Comparison of ENCODE assay signal across 11 mouse cellular contexts in genomic region chr10:41881438-41881837, GRCm38 (mm10).
DNase-seq lines count a peak whose midpoint lies in the region; ATAC-seq lines count a peak whose summit lies in the region.
"Had no signal": no experiment of that assay in that cellular context is flagged by ENCODE, and none has a peak within 500 bp of the region (broad histone marks: within the 10 kb centered on the region; RNA-seq: fewer than 3 reads in every experiment).

No protein-coding gene starts in this region.

- H3K4me1 ChIP-seq in heart, embryonic 10.5 days, result peaks cover 25% of the 10 kb centered on the region
- peaks cover 8% of the 10 kb centered on the region for H3K4me1 ChIP-seq in heart, embryonic 11.5 days (ENCODE audit: control insufficient read depth, insufficient read depth, low read length)
- H3K4me1 ChIP-seq in midbrain, embryonic 14.5 days (ENCODE audit: control insufficient read depth, insufficient read depth, low read length), result peaks cover 4% of the 10 kb centered on the region; the same call in 1 of the 2 replicates
- peaks cover 7% of the 10 kb centered on the region for H3K4me1 ChIP-seq in midbrain, embryonic 11.5 days (ENCODE audit: control insufficient read depth, insufficient read depth, low read length)

- H3K27ac ChIP-seq in heart, embryonic 10.5 days, result 0 out of 2 replicates have a peak overlapping the region, but pooled peaks have one; percentile 13
- no peak overlapping the region for H3K27ac ChIP-seq in heart, embryonic 11.5 days (ENCODE audit: low read depth, low read length)
- no peak overlapping the region for H3K27ac ChIP-seq in midbrain, embryonic 14.5 days (replicated peaks; ENCODE audit: low read depth, low read length)
- no peak overlapping the region for H3K27ac ChIP-seq in midbrain, embryonic 11.5 days (ENCODE audit: low read depth, low read length)
- H3K27ac ChIP-seq: limb, embryonic 10.5 days; neural tube, embryonic 15.5 days had no signal

- no peaks in the 10 kb centered on the region for H3K36me3 ChIP-seq in heart, embryonic 10.5 days
- no peaks in the 10 kb centered on the region for H3K36me3 ChIP-seq in heart, embryonic 11.5 days (ENCODE audit: control insufficient read depth, insufficient read depth, low read length)
- H3K36me3 ChIP-seq in midbrain, embryonic 14.5 days (ENCODE audit: control insufficient read depth, insufficient read depth, low read length), result no peaks in the 10 kb centered on the region
- no peaks in the 10 kb centered on the region for H3K36me3 ChIP-seq in midbrain, embryonic 11.5 days (ENCODE audit: control insufficient read depth, insufficient read depth, low read length)
- H3K36me3 ChIP-seq: limb, embryonic 10.5 days; neural tube, embryonic 15.5 days had no signal

- H3K4me2 ChIP-seq in heart, embryonic 11.5 days, result no peak overlapping the region
- no peak overlapping the region for H3K4me2 ChIP-seq in midbrain, embryonic 14.5 days (ENCODE audit: low read length)
- no peak overlapping the region for H3K4me2 ChIP-seq in midbrain, embryonic 11.5 days
- H3K4me2 ChIP-seq: neural tube, embryonic 15.5 days had no signal

- H3K27me3 ChIP-seq in heart, embryonic 10.5 days (ENCODE audit: insufficient read depth, poor library complexity, severe bottlenecking), result no peaks in the 10 kb centered on the region
- no peaks in the 10 kb centered on the region for H3K27me3 ChIP-seq in heart, embryonic 11.5 days (ENCODE audit: control insufficient read depth, insufficient read depth, low read length)
- no peaks in the 10 kb centered on the region for H3K27me3 ChIP-seq in midbrain, embryonic 14.5 days (ENCODE audit: control insufficient read depth, insufficient read depth, low read length)
- no peaks in the 10 kb centered on the region for H3K27me3 ChIP-seq in midbrain, embryonic 11.5 days (ENCODE audit: control insufficient read depth, insufficient read depth, low read length)
- H3K27me3 ChIP-seq: neural tube, embryonic 15.5 days had no signal

- WGBS in heart, embryonic 10.5 days, result 31% methylated on average over 4 of the region's 4 CpGs
- WGBS in heart, embryonic 11.5 days (ENCODE audit: insufficient replicate concordance), result 43% methylated on average over 4 of the region's 4 CpGs
- 3% methylated on average over 4 of the region's 4 CpGs for WGBS in midbrain, embryonic 14.5 days
- 19% methylated on average over 4 of the region's 4 CpGs for WGBS in midbrain, embryonic 11.5 days

- no peaks in the 10 kb centered on the region for H3K9me3 ChIP-seq in heart, embryonic 10.5 days
- no peaks in the 10 kb centered on the region for H3K9me3 ChIP-seq in heart, embryonic 11.5 days (replicated peaks; ENCODE audit: control insufficient read depth, low read length)
- no peaks in the 10 kb centered on the region for H3K9me3 ChIP-seq in midbrain, embryonic 14.5 days (ENCODE audit: control insufficient read depth, low read length)
- H3K9me3 ChIP-seq in midbrain, embryonic 11.5 days (ENCODE audit: control insufficient read depth, low read length), result no peaks in the 10 kb centered on the region
- H3K9me3 ChIP-seq: limb, embryonic 10.5 days; neural tube, embryonic 15.5 days had no signal

- no peak for ATAC-seq in heart, embryonic 11.5 days (replicated peaks; ENCODE audit: insufficient number of reproducible peaks, low FRiP score, low TSS enrichment)
- ATAC-seq in midbrain, embryonic 14.5 days (ENCODE audit: low FRiP score, low TSS enrichment), result no peak
- ATAC-seq in midbrain, embryonic 11.5 days (ENCODE audit: low FRiP score), result no peak
- ATAC-seq in granulocyte monocyte progenitor cell, adult 5-6 weeks (replicated peaks; ENCODE audit: poor library complexity, severe bottlenecking), result 0 out of 2 replicates have a peak, but pooled peaks have one; percentile 38

- intact Hi-C loops in left cerebral cortex, postnatal 36 days (cut with DNase I), result no loop called here

- DNase-seq in heart, embryonic 10.5 days (ENCODE audit: low spot score), result no peak
- peak; percentile 27 for DNase-seq in midbrain, embryonic 14.5 days
- no peak for DNase-seq in midbrain, embryonic 11.5 days (ENCODE audit: low spot score, missing footprints)
- DNase-seq in retina, postnatal 1 day, result peak; percentile 21
- DNase-seq in left cerebral cortex, postnatal 36 days (ENCODE audit: low spot score in 2 of 2), result no peak
- DNase-seq: heart, postnatal 10 days; kidney, adult 18-20 months had no signal

- no peak overlapping the region for H3K4me3 ChIP-seq in heart, embryonic 10.5 days
- H3K4me3 ChIP-seq in heart, embryonic 11.5 days (ENCODE audit: low read depth, low read length), result no peak overlapping the region
- no peak overlapping the region for H3K4me3 ChIP-seq in midbrain, embryonic 14.5 days (replicated peaks; ENCODE audit: low read depth, low read length)
- no peak overlapping the region for H3K4me3 ChIP-seq in midbrain, embryonic 11.5 days (ENCODE audit: low read depth, low read length)
- H3K4me3 ChIP-seq: limb, embryonic 10.5 days; neural tube, embryonic 15.5 days had no signal

- no peak overlapping the region for H3K9ac ChIP-seq in heart, embryonic 11.5 days (ENCODE audit: low read depth, low read length)
- H3K9ac ChIP-seq in midbrain, embryonic 14.5 days (replicated peaks; ENCODE audit: low read length), result no peak overlapping the region
- no peak overlapping the region for H3K9ac ChIP-seq in midbrain, embryonic 11.5 days (ENCODE audit: low read length)
- H3K9ac ChIP-seq: neural tube, embryonic 15.5 days had no signal

Comparison
In these comparisons a context has a peak if more than half of its experiments do, and no peak if none do; other contexts are left out.
1. DNase-seq: peak in midbrain, embryonic 14.5 days (single experiment) and retina, postnatal 1 day (single experiment); none in heart, embryonic 10.5 days (single experiment), midbrain, embryonic 11.5 days (single experiment) and left cerebral cortex, postnatal 36 days (0 of 2).